In the genomic region with DNA sequence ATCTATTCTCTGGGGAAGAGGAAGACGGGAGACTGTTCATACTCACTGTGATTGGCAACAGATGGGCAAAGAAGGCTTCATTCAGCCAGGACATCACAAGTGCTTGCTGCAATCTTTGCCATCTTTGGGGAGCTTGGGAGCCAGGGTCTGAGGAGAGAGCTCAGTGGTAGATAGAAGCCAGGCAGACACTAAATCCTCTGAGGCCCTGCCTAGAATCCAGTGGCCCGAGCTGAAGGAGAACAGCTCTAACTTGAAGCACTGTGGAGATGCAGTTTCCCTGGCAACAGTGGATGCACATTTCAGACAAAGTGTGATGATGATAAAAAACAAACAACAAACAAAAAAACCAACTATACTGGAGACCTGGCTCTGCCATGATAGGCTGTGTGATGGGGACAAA, we compare ENCODE assay signal across 12 mouse cellular contexts. TPM values are rescaled to one million over a fixed set of nuclear protein-coding genes. Genes with fewer than 3 reads are reported as not detected.
DNase-seq lines count a peak whose midpoint lies in the region; ATAC-seq lines count a peak whose summit lies in the region.
"Had no signal": no experiment of that assay in that cellular context is flagged by ENCODE, and none has a peak within 500 bp of the region (broad histone marks: within the 10 kb centered on the region; RNA-seq: fewer than 3 reads in every experiment).

No protein-coding gene starts in this region.

- H3K4me1 ChIP-seq in midbrain, embryonic 13.5 days (replicated peaks) = peaks cover 29% of the 10 kb centered on the region
- peaks cover 16% of the 10 kb centered on the region for H3K4me1 ChIP-seq in midbrain, embryonic 10.5 days
- peaks cover 6% of the 10 kb centered on the region for H3K4me1 ChIP-seq in forebrain, embryonic 14.5 days (ENCODE audit: control insufficient read depth, insufficient read depth, low read length)
- peaks cover 26% of the 10 kb centered on the region for H3K4me1 ChIP-seq in hindbrain, embryonic 15.5 days (replicated peaks)

- no peaks in the 10 kb centered on the region for H3K9me3 ChIP-seq in midbrain, embryonic 13.5 days
- H3K9me3 ChIP-seq in midbrain, embryonic 10.5 days (replicated peaks) = no peaks in the 10 kb centered on the region
- H3K9me3 ChIP-seq in forebrain, embryonic 14.5 days (replicated peaks; ENCODE audit: control insufficient read depth, low read length) = no peaks in the 10 kb centered on the region
- H3K9me3 ChIP-seq in hindbrain, embryonic 15.5 days = no peaks in the 10 kb centered on the region

- DNase-seq in midbrain, embryonic 10.5 days (ENCODE audit: low spot score) = no peak
- no peak for DNase-seq in forebrain, embryonic 14.5 days (ENCODE audit: low spot score)
- DNase-seq in embryo, embryonic 10.5 days (ENCODE audit: low spot score) = no peak
- DNase-seq in spleen, postnatal 36 days (ENCODE audit: low spot score in 2 of 2) = no peak
- no peak for DNase-seq in kidney, adult 18-20 months
- DNase-seq: adrenal gland, postnatal 10 days; cerebellum, adult 8-10 months; heart, adult 11 months; thymus, adult 2 months had no signal

- 52% methylated on average over 2 of the region's 2 CpGs for WGBS in midbrain, embryonic 13.5 days
- WGBS in midbrain, embryonic 10.5 days = 83% methylated on average over 2 of the region's 2 CpGs
- 53% methylated on average over 2 of the region's 2 CpGs for WGBS in forebrain, embryonic 14.5 days
- 14% methylated on average over 2 of the region's 2 CpGs for WGBS in hindbrain, embryonic 15.5 days

- H3K4me3 ChIP-seq in midbrain, embryonic 13.5 days (replicated peaks) = no peak overlapping the region
- no peak overlapping the region for H3K4me3 ChIP-seq in midbrain, embryonic 10.5 days
- no peak overlapping the region for H3K4me3 ChIP-seq in forebrain, embryonic 14.5 days (ENCODE audit: low read depth, low read length)
- H3K4me3 ChIP-seq in hindbrain, embryonic 15.5 days = no peak overlapping the region

- ATAC-seq in midbrain, embryonic 13.5 days = no peak
- no peak for ATAC-seq in forebrain, embryonic 14.5 days
- 0 out of 2 replicates have a peak, but pooled peaks have one; percentile 42 for ATAC-seq in hindbrain, embryonic 15.5 days (ENCODE audit: low FRiP score, low read depth)
- ATAC-seq: CD4-positive, CD25-positive, alpha-beta regulatory T cell, adult 4 months had no signal

- H3K36me3 ChIP-seq in midbrain, embryonic 13.5 days = no peaks in the 10 kb centered on the region
- no peaks in the 10 kb centered on the region for H3K36me3 ChIP-seq in midbrain, embryonic 10.5 days
- H3K36me3 ChIP-seq in forebrain, embryonic 14.5 days (ENCODE audit: control insufficient read depth, insufficient read depth, low read length) = no peaks in the 10 kb centered on the region
- H3K36me3 ChIP-seq in hindbrain, embryonic 15.5 days = no peaks in the 10 kb centered on the region

- no peak overlapping the region for H3K4me2 ChIP-seq in midbrain, embryonic 13.5 days (replicated peaks)
- H3K4me2 ChIP-seq in forebrain, embryonic 14.5 days (ENCODE audit: low read length) = no peak overlapping the region
- no peak overlapping the region for H3K4me2 ChIP-seq in hindbrain, embryonic 15.5 days

- H3K27me3 ChIP-seq in midbrain, embryonic 13.5 days = no peaks in the 10 kb centered on the region
- H3K27me3 ChIP-seq in midbrain, embryonic 10.5 days (ENCODE audit: low read depth, poor library complexity, severe bottlenecking) = no peaks in the 10 kb centered on the region
- no peaks in the 10 kb centered on the region for H3K27me3 ChIP-seq in forebrain, embryonic 14.5 days (replicated peaks; ENCODE audit: control insufficient read depth, insufficient read depth, low read length)
- no peaks in the 10 kb centered on the region for H3K27me3 ChIP-seq in hindbrain, embryonic 15.5 days

- peak overlapping the region; percentile 52 for H3K27ac ChIP-seq in midbrain, embryonic 13.5 days
- no peak overlapping the region for H3K27ac ChIP-seq in midbrain, embryonic 10.5 days (replicated peaks)
- H3K27ac ChIP-seq in forebrain, embryonic 14.5 days (ENCODE audit: low read depth, low read length) = peak overlapping the region; percentile 17; the same call in 1 of the 2 replicates
- H3K27ac ChIP-seq in hindbrain, embryonic 15.5 days (replicated peaks) = peak overlapping the region; percentile 69

- H3K9ac ChIP-seq in midbrain, embryonic 13.5 days (replicated peaks) = no peak overlapping the region
- H3K9ac ChIP-seq in forebrain, embryonic 14.5 days (ENCODE audit: low read length) = no peak overlapping the region
- H3K9ac ChIP-seq in hindbrain, embryonic 15.5 days = no peak overlapping the region

RNA-seq across cellular contexts. Expression of gene Atxn10, which starts 40.1 kb away (rescaled TPM):
- 513 and 524 TPM in 2 replicates for polyA plus RNA-seq in midbrain, embryonic 13.5 days (2015; fragmentation: Nextera tagmentation; extraction: Ambion mirVana)
- 341 and 369 TPM in 2 replicates for polyA plus RNA-seq in midbrain, embryonic 10.5 days (2016; fragmentation: Nextera tagmentation; extraction: Ambion mirVana)
- 516 and 535 TPM in 2 replicates for polyA plus RNA-seq in forebrain, embryonic 14.5 days (2014; fragmentation: Nextera tagmentation; extraction: Ambion mirVana)
- polyA plus RNA-seq in hindbrain, embryonic 15.5 days (2015; fragmentation: Nextera tagmentation; extraction: Ambion mirVana) = 501 and 511 TPM in 2 replicates
